In genomic region chr1:16824709-16825108, GRCm38 (mm10) we compare ENCODE assay signal across 6 mouse cellular contexts.
DNase-seq lines count a peak whose midpoint lies in the region; ATAC-seq and TF ChIP-seq lines count a peak whose summit lies in the region.
"Not testable (repeated sequence)": the region's sequence is repeated elsewhere in the genome, so short reads cannot be mapped to it uniquely, and the experiment has no call there.

No protein-coding gene starts in this region.

- in situ Hi-C loops in ES-E14 (cut with MboI; ENCODE audit: low sequenced_read_pairs in 2 of 2, unreplicated experiment in 2 of 2): loop anchor here in 1 of 2 experiments (25.0 kb wide), 1 partner anchor 288 kb away; no protein-coding TSS in a partner anchor

- not testable (repeated sequence) for H3K4me2 ChIP-seq in forebrain, embryonic 14.5 days (ENCODE audit: low read length); midbrain, embryonic 14.5 days (ENCODE audit: low read length)

- not testable (repeated sequence) for H3K4me1 ChIP-seq in ES-Bruce4 (ENCODE audit: control insufficient read depth, insufficient read depth, low read length); ES-E14 (ENCODE audit: control insufficient read depth in 2 of 2, insufficient read depth in 2 of 2, low read length in 2 of 2, poor library complexity in 1 of 2); forebrain, embryonic 14.5 days (ENCODE audit: control insufficient read depth, insufficient read depth, low read length); midbrain, embryonic 14.5 days (ENCODE audit: control insufficient read depth, insufficient read depth, low read length)

- TF ChIP-seq EP300 in ES-Bruce4 (IDR thresholded peaks at IDR 0.05; ENCODE audit: insufficient read depth, low read depth, low read length): not testable (repeated sequence)

- not testable (repeated sequence) for ATAC-seq in forebrain, embryonic 14.5 days; midbrain, embryonic 14.5 days (ENCODE audit: low FRiP score, low TSS enrichment)

- H3K27ac ChIP-seq in ES-Bruce4 (ENCODE audit: insufficient read depth, low read length): peak overlapping the region; percentile 97
- H3K27ac ChIP-seq in ES-E14 (ENCODE audit: insufficient read depth, low read depth, low read length, poor library complexity, severe bottlenecking): peak overlapping the region; percentile 96
- H3K27ac ChIP-seq in forebrain, embryonic 14.5 days (ENCODE audit: low read depth, low read length); midbrain, embryonic 14.5 days (replicated peaks; ENCODE audit: low read depth, low read length): not testable (repeated sequence)

- not testable (repeated sequence) for H3K9ac ChIP-seq in ES-Bruce4 (ENCODE audit: low read depth, poor library complexity, severe bottlenecking); ES-E14 (ENCODE audit: insufficient read depth, low read depth, low read length, poor library complexity, severe bottlenecking); forebrain, embryonic 14.5 days (ENCODE audit: low read length); midbrain, embryonic 14.5 days (replicated peaks; ENCODE audit: low read length)

- TF ChIP-seq POLR2A in ES-Bruce4 (IDR thresholded peaks at IDR 0.05; ENCODE audit: insufficient read depth, low read length); brain, embryonic 14.5 days (IDR thresholded peaks at IDR 0.05; ENCODE audit: borderline replicate concordance, extremely low read depth, insufficient read depth, insufficient read length, poor library complexity, severe bottlenecking): not testable (repeated sequence)

- not testable (repeated sequence) for TF ChIP-seq CTCF in ES-Bruce4 (IDR thresholded peaks at IDR 0.05; ENCODE audit: low read depth, low read length); brain, embryonic 14.5 days (IDR thresholded peaks at IDR 0.05; ENCODE audit: borderline replicate concordance, extremely low read depth, insufficient read depth, insufficient read length)

- H3K9me3 ChIP-seq in ES-Bruce4 (replicated peaks; ENCODE audit: control insufficient read depth, insufficient read depth, low read length, poor library complexity, severe bottlenecking): peaks cover 26% of the 10 kb centered on the region
- H3K9me3 ChIP-seq in ES-E14 (ENCODE audit: control insufficient read depth, insufficient read depth, low read depth, low read length); forebrain, embryonic 14.5 days (replicated peaks; ENCODE audit: control insufficient read depth, low read length); midbrain, embryonic 14.5 days (ENCODE audit: control insufficient read depth, low read length): not testable (repeated sequence)

- H3K36me3 ChIP-seq in ES-Bruce4 (ENCODE audit: control insufficient read depth, insufficient read depth, low read length, poor library complexity, severe bottlenecking); ES-E14 (ENCODE audit: control insufficient read depth, insufficient read depth, low read length, poor library complexity, severe bottlenecking); forebrain, embryonic 14.5 days (ENCODE audit: control insufficient read depth, insufficient read depth, low read length); midbrain, embryonic 14.5 days (ENCODE audit: control insufficient read depth, insufficient read depth, low read length): not testable (repeated sequence)

- DNase-seq in ES-E14 (ENCODE audit: low read depth, low spot score): peak; percentile 64
- peak; percentile 28 for DNase-seq in WW6 (ENCODE audit: low read depth, low spot score)
- DNase-seq in brain, embryonic 14.5 days (ENCODE audit: low read depth): peak; percentile 8
- peak; percentile 5 for DNase-seq in forebrain, embryonic 14.5 days (ENCODE audit: low spot score)
- peak; percentile 3 for DNase-seq in midbrain, embryonic 14.5 days

- H3K27me3 ChIP-seq in ES-Bruce4 (ENCODE audit: control insufficient read depth, insufficient read depth, low read length, poor library complexity, severe bottlenecking); forebrain, embryonic 14.5 days (replicated peaks; ENCODE audit: control insufficient read depth, insufficient read depth, low read length); midbrain, embryonic 14.5 days (ENCODE audit: control insufficient read depth, insufficient read depth, low read length): not testable (repeated sequence)

- 26% methylated on average over 4 of the region's 4 CpGs for WGBS in forebrain, embryonic 14.5 days
- whole genome bisulfite sequencing in midbrain, embryonic 14.5 days: 69% methylated on average over 4 of the region's 4 CpGs

- not testable (repeated sequence) for H3K4me3 ChIP-seq in ES-Bruce4 (ENCODE audit: low read depth, low read length); ES-E14 (ENCODE audit: insufficient read depth in 1 of 2, low read depth in 1 of 2, low read length in 2 of 2, poor library complexity in 1 of 2, severe bottlenecking in 1 of 2); forebrain, embryonic 14.5 days (ENCODE audit: low read depth, low read length); midbrain, embryonic 14.5 days (replicated peaks; ENCODE audit: low read depth, low read length)

Comparison
In these comparisons a context has a peak if more than half of its experiments do, and no peak if none do; other contexts are left out.
1. DNase-seq: peak in every context shown above with its lines; median percentile 64 in ES-E14; 28 in WW6; 8 in brain, embryonic 14.5 days; 5 in forebrain, embryonic 14.5 days; 3 in midbrain, embryonic 14.5 days.